9 mouse cellular contexts compared by ENCODE assay signal in the genomic region with DNA sequence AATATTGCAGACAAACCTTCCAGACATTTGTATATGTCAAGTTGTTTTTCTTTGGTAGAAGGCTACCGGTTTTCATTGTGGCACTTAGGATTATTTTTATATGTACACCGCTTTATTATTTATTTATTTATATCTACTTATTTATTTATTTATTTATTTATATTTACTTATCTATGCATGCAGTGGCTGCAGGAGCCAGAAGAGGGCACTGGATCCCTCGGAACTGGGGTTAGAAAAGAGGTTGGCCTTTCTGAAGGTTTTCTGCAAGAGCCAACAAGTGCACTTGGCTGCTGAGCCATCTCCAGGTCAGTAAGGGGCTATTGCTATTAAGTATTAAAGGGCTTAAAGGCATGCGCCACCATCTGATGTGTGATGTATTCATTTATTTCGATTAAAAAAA. TPM values are rescaled to one million over a fixed set of nuclear protein-coding genes. Genes with fewer than 3 reads are reported as not detected.
DNase-seq lines count a peak whose midpoint lies in the region.
"Had no signal": no experiment of that assay in that cellular context is flagged by ENCODE, and none has a peak within 500 bp of the region (broad histone marks: within the 10 kb centered on the region; RNA-seq: fewer than 3 reads in every experiment).

No protein-coding gene starts in this region.

- no peak overlapping the region for H3K27ac ChIP-seq in heart, embryonic 10.5 days
- H3K27ac ChIP-seq: midbrain, embryonic 12.5 days had no signal

- no peaks in the 10 kb centered on the region; the same call in 1 of the 2 replicates for H3K4me1 ChIP-seq in heart, embryonic 10.5 days
- H3K4me1 ChIP-seq: midbrain, embryonic 12.5 days had no signal

- H3K27me3 ChIP-seq in heart, embryonic 10.5 days (ENCODE audit: insufficient read depth, poor library complexity, severe bottlenecking): no peaks in the 10 kb centered on the region
- H3K27me3 ChIP-seq: midbrain, embryonic 12.5 days had no signal

- no peak overlapping the region for H3K4me3 ChIP-seq in heart, embryonic 10.5 days
- H3K4me3 ChIP-seq: midbrain, embryonic 12.5 days had no signal

- DNase-seq in heart, adult 11 months: peak; percentile 83
- DNase-seq in heart, embryonic 10.5 days (ENCODE audit: low spot score): no peak
- DNase-seq in ovary, postnatal 36 days (ENCODE audit: low spot score): peak; percentile 38
- no peak for DNase-seq in ovary, postnatal 14 days (ENCODE audit: low spot score)
- DNase-seq in adrenal gland, postnatal 14 days: peak; percentile 77
- DNase-seq in induced T-regulatory cell, adult 2 months (ENCODE audit: low read depth): peak; percentile 55
- peak; percentile 49 for DNase-seq in retina, postnatal 1 day
- DNase-seq in right cerebral cortex, postnatal 25 days: no peak

- H3K36me3 ChIP-seq in heart, embryonic 10.5 days: no peaks in the 10 kb centered on the region
- H3K36me3 ChIP-seq: midbrain, embryonic 12.5 days had no signal

- no peaks in the 10 kb centered on the region for H3K9me3 ChIP-seq in heart, embryonic 10.5 days
- H3K9me3 ChIP-seq: midbrain, embryonic 12.5 days had no signal

- WGBS in heart, embryonic 10.5 days: 62% methylated on average over 5 of the region's 5 CpGs

RNA-seq across cellular contexts. Expression of gene Nqo1, which starts 15.1 kb away (rescaled TPM):
- 3.9 and 4.5 TPM in 2 replicates for polyA plus RNA-seq in heart, embryonic 10.5 days (2016; fragmentation: Nextera tagmentation; extraction: Ambion mirVana)
- 4.2 and 5.2 TPM in 2 replicates for total RNA-seq in adrenal gland, postnatal 14 days (2021)

RNA-seq across cellular contexts. Expression of gene Nob1, which starts 37.0 kb away (rescaled TPM):
- polyA plus RNA-seq in heart, embryonic 10.5 days (2016; fragmentation: Nextera tagmentation; extraction: Ambion mirVana): 57.5 and 80.1 TPM in 2 replicates
- 31.0 and 35.6 TPM in 2 replicates for total RNA-seq in adrenal gland, postnatal 14 days (2021)

RNA-seq across cellular contexts. Expression of gene Wwp2, which starts 48.3 kb away (rescaled TPM):
- 38.9 and 46.4 TPM in 2 replicates for polyA plus RNA-seq in heart, embryonic 10.5 days (2016; fragmentation: Nextera tagmentation; extraction: Ambion mirVana)
- 27.7 and 38.3 TPM in 2 replicates for total RNA-seq in adrenal gland, postnatal 14 days (2021)

Comparison
In these comparisons a context has a peak if more than half of its experiments do, and no peak if none do; other contexts are left out.
1. DNase-seq: peak in heart, adult 11 months (single experiment), ovary, postnatal 36 days (single experiment), adrenal gland, postnatal 14 days (single experiment), induced T-regulatory cell, adult 2 months (single experiment) and retina, postnatal 1 day (single experiment); none in heart, embryonic 10.5 days (single experiment), ovary, postnatal 14 days (single experiment) and right cerebral cortex, postnatal 25 days (single experiment).